Mouse (Mus musculus) olfactory bulb, adult 2 months (tissue): Measurements from ENCODE around the gene Cdc6.

Experiments used
- CTCF ChIP-seq: fragments of 200-500 bp; IDR thresholded peaks from 2 replicates; pipeline ENCODE4 v1.5.1; 2012; ENCODE audit warnings: low read depth, mild to moderate bottlenecking, low read length, moderate library complexity; ENCODE audit not compliant: insufficient read depth
- POLR2A ChIP-seq: fragments of 200-500 bp; IDR thresholded peaks from 2 replicates; pipeline ENCODE4 v1.6.1; 2012; ENCODE audit warnings: mild to moderate bottlenecking, low read depth, low read length, moderate library complexity; ENCODE audit not compliant: insufficient read depth

DNA sequence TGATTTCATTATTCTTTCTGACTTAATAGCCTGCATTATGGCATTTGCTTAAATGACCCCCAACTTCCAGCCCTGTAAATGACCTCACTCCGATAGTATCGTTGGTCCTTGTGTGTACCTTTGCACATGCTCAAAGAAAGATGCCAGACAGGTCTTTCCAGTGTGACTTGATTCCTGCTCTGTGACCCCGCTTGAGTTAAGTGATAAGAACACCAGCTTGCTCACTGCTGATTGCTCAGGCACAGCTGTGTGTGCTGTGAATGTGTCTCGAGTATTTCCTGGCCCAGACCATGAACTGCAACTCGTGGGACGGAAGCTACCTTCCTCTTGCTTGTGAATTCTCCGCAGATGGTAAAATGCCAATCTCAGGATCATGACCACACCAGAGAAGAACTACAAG, 2.6 kb upstream of the Cdc6 start:
- TF ChIP-seq CTCF (no peak), POLR2A (no peak)
